Mouse (Mus musculus) frontal cortex, postnatal 14 days (tissue): ENCODE data around the gene Ttc23.
A peak's percentile ranks its signal among the peaks of the same experiment; 100 is the strongest.

Experiments
- DNase-seq, 2 experiments: peaks; one replicate each; pipeline ENCODE4 v3.0.0; 2022; ENCODE audit warnings: low spot score in 2 of 2

Gene Ttc23

GRCm38 (mm10) chr7:67801022-67801421 is 153.8 kb downstream of the Ttc23 start:
- no peak for DNase-seq

DNA sequence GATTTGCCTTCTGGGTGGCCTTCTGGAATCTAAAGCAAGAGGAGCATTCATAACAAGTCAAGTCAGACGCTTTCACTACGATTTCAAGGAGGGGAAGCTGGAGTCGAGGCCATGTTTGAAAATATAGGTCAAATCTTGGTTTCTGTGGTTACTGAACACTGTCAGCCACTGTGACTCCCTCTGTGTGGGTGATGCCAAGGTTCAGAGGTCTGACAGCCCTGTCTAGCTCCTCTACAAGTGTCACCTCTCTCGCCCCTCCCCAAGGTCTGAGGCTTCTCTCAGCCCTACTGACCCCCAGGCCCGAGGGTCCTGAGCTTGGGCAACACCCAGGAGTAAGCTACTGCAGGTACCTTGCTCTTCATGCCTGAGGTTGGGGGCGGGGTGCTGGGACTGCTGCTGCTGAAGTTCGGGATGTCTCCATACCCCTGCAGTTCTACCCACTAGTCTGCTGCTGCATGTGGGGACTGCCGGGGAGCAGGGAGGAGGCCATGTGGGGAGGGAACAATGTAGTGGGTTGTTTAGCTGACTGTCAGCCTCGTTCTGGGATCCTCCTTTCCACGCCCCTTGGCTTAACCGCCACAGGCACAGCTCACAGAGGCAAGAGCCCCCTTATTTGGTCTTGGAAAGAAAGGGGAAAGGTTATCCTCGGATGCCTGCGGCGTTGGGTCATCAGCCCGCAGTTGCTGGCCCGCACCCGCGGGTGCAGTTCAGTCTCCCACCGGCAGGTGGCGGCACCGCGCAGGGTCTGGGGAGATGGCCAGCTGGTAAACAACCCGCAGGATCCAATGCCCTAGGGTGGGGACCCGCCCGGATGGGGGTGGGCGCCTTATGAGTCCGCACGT is 156.0 kb downstream of the Ttc23 start:
- peak; percentile 44 to 77 for DNase-seq

DNA sequence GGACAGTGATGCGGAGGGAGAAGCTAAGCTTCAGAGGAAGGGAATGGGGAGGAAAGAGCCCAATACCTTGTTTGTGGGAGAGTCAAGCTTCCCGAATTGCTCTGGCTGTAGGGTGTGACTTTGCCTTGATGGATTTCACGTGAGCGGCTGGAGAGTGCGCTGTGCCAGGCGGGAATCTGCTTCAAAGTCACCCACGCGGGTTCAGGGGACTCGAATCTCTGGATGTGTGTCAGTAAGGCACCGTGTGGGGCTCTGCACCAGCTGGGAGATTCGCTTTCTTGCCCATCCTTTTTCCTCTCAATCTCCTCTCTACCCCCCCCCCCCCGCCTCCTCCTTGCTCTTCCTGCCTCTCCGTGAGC is 156.6 kb downstream of the Ttc23 start:
- no peak for DNase-seq
